Mouse (Mus musculus): ENCODE data around the gene Apoc3.

GRCm38 (mm10) chr9:46243122-46243521 lies 7.7 kb upstream of the Apoc3 start:
- TF ChIP-seq CTCF (IDR thresholded peaks at IDR 0.05; ENCODE audit: low read depth) = no peak
- TF ChIP-seq EP300 (IDR thresholded peaks at IDR 0.05; ENCODE audit: low read depth) = no peak
